Mouse (Mus musculus) G1E (cell line): ENCODE data around the gene Angptl2. TPM values are rescaled to one million over a fixed set of nuclear protein-coding genes. Genes with fewer than 3 reads are reported as not detected.

Experiments used
- ATAC-seq: 2 replicates; pipeline ENCODE4 v1.8.0; 2016; ENCODE audit warnings: mild to moderate bottlenecking; ENCODE audit not compliant: insufficient number of reproducible peaks, poor library complexity, low FRiP score, severe bottlenecking; ENCODE audit errors: extremely low read depth
- DNase-seq: peaks from one replicate; pipeline ENCODE4 v3.0.0; 2012; ENCODE audit warnings: low spot score
- H3K27me3 ChIP-seq: 2 replicates; pipeline ENCODE4 v1.6.1; 2012; ENCODE audit warnings: mild to moderate bottlenecking, low read length, inconsistent platforms; ENCODE audit not compliant: insufficient read depth
- H3K36me3 ChIP-seq: replicated peaks from 2 replicates; pipeline ENCODE3; 2012; ENCODE audit warnings: mild to moderate bottlenecking, inconsistent platforms
- H3K4me1 ChIP-seq: 2 replicates; pipeline ENCODE4 v1.6.1; 2012; ENCODE audit warnings: low read depth, low read length, inconsistent platforms, mixed read lengths; ENCODE audit not compliant: insufficient read depth
- H3K4me3 ChIP-seq: 2 replicates; pipeline ENCODE4 v1.5.1; 2012; ENCODE audit warnings: low read depth, mild to moderate bottlenecking, inconsistent platforms, low read length, moderate library complexity, mixed read lengths
- H3K9me3 ChIP-seq: replicated peaks from 2 replicates; pipeline ENCODE4 v1.6.1; 2012; ENCODE audit warnings: inconsistent platforms
- CTCF ChIP-seq: IDR thresholded peaks from 2 replicates; pipeline ENCODE4 v1.5.1; 2012; ENCODE audit warnings: low read depth, low read length, inconsistent platforms, mixed read lengths
- GATA1 ChIP-seq: IDR thresholded peaks from 2 replicates; pipeline ENCODE4 v1.6.1; 2012; ENCODE audit warnings: borderline replicate concordance, low read length, inconsistent platforms, mixed read lengths
- GATA2 ChIP-seq: IDR thresholded peaks from 2 replicates; pipeline ENCODE4 v1.6.1; 2012; ENCODE audit warnings: low read depth, low read length, inconsistent platforms, borderline replicate concordance
- POLR2AphosphoS5 ChIP-seq: IDR thresholded peaks from 2 replicates; pipeline ENCODE4 v1.6.1; 2012; ENCODE audit warnings: low read depth, low read length, inconsistent platforms; ENCODE audit not compliant: insufficient replicate concordance
- TAL1 ChIP-seq: conservative IDR thresholded peaks from 2 replicates; pipeline ENCODE4 v1.6.1; 2012; ENCODE audit warnings: low read depth, low read length, inconsistent platforms, mixed read lengths
- polyA plus RNA-seq: library from polyadenylated mRNA; stranded (reverse); fragments of >175 nt; gene quantifications from 2 replicates; pipeline ENCODE4 v1.2.3, GENCODE M21; 2012
- total RNA-seq, 2 experiments: library from RNA; stranded (forward) in 1 of 2; stranded (reverse) in 1 of 2; fragments of 200-1000 nt in 1 of 2; fragments of >200 nt in 1 of 2; fragmentation: Nextera tagmentation in 1 of 2; gene quantifications; 2 replicates each; pipeline ENCODE4 v1.2.3; 2014 to 2017

Gene Angptl2
- total and polyA plus RNA-seq, 3 experiments = 0.11 TPM; not detected in 2

- H3K4me1 ChIP-seq = no peaks in the 10 kb centered on the region
- no peak overlapping the region for H3K4me3 ChIP-seq
- TF ChIP-seq GATA2 (no peak), POLR2AphosphoS5 (no peak), CTCF (no peak), TAL1 (no peak), GATA1 (no peak)
- ATAC-seq = no peak
- H3K27me3 ChIP-seq = no peaks in the 10 kb centered on the region; the same call in 1 of the 2 replicates
- H3K36me3 ChIP-seq = peaks cover 15% of the 10 kb centered on the region
- no peak for DNase-seq
- no peaks in the 10 kb centered on the region for H3K9me3 ChIP-seq
Measured at GRCm38 (mm10) chr2:33176516-33176915, 39.4 kb upstream of the Angptl2 start.

GRCm38 (mm10) chr2:33176921-33177320, 38.9 kb upstream of the Angptl2 start:
- no peak for ATAC-seq
- no peaks in the 10 kb centered on the region for H3K9me3 ChIP-seq
- no peak overlapping the region for H3K4me3 ChIP-seq
- no peak for DNase-seq
- no peaks in the 10 kb centered on the region for H3K4me1 ChIP-seq
- no peaks in the 10 kb centered on the region; the same call in 1 of the 2 replicates for H3K27me3 ChIP-seq
- no peak for TF ChIP-seq GATA2
- no peak for TF ChIP-seq CTCF
- no peak for TF ChIP-seq POLR2AphosphoS5
- TF ChIP-seq GATA1 = no peak
- no peak for TF ChIP-seq TAL1
- H3K36me3 ChIP-seq = peaks cover 15% of the 10 kb centered on the region

- TF ChIP-seq TAL1 (no peak), GATA1 (no peak), POLR2AphosphoS5 (no peak), CTCF (no peak), GATA2 (no peak)
- no peaks in the 10 kb centered on the region for H3K9me3 ChIP-seq
- H3K36me3 ChIP-seq = peaks cover 9% of the 10 kb centered on the region
- DNase-seq (no peak), ATAC-seq (no peak)
- no peaks in the 10 kb centered on the region; the same call in 1 of the 2 replicates for H3K27me3 ChIP-seq
- no peak overlapping the region for H3K4me3 ChIP-seq
- no peaks in the 10 kb centered on the region for H3K4me1 ChIP-seq
Measured at GRCm38 (mm10) chr2:33177443-33178242, 38.2 kb upstream of the Angptl2 start.

GRCm38 (mm10) chr2:33178243-33178932, 37.5 kb upstream of the Angptl2 start:
- H3K4me1 ChIP-seq = no peaks in the 10 kb centered on the region
- H3K27me3 ChIP-seq = no peaks in the 10 kb centered on the region; the same call in 1 of the 2 replicates
- no peak for DNase-seq
- TF ChIP-seq GATA1 (no peak), CTCF (no peak)
- no peak overlapping the region for H3K4me3 ChIP-seq
- no peak for ATAC-seq
- no peaks in the 10 kb centered on the region for H3K9me3 ChIP-seq
- peaks cover 2% of the 10 kb centered on the region for H3K36me3 ChIP-seq

DNA sequence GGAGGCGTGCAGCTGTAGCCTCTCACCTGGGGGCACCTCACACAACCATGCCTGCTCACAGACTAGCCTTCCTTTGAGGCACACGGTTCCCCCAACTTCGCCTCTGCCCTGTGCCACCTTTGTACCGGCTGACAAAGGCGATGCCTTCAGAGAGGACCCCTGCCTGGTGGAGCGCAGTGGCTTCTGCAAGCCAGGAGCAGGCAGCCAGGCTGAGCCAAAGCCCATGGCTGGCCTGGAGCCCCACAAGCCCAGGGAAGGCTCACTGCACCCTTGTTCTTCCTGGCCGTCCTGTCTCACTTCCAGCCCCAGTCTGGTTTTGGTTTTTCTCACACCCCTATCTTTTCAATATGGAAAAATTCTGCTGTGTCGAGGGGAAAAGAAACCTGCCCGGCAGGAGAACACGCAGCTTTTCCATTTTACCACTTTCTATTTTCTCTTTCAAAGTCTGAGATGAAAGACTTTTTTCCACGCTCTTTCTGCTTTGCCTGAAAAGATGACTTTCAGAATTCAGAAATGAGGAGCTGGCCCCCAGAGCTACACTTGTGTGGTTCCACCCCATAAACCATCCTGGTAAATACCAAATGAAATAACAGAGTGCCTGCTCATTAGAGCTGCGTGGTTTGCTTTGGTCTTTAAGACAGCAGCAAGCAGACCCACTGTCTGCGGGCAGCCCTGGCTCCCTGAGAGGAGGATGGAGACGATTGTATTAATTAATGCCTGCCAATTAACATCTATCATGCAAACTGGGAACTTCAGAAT, 36.5 kb upstream of the Angptl2 start:
- no peak for ATAC-seq
- Histone ChIP-seq H3K36me3 (no peaks in the 10 kb centered on the region), H3K4me3 (no peak overlapping the region), H3K9me3 (no peaks in the 10 kb centered on the region), H3K27me3 (no peaks in the 10 kb centered on the region; the same call in 1 of the 2 replicates), H3K4me1 (no peaks in the 10 kb centered on the region)
- no peak for DNase-seq
- TF ChIP-seq POLR2AphosphoS5 (no peak), GATA1 (no peak), GATA2 (no peak), TAL1 (no peak), CTCF (no peak)

DNA sequence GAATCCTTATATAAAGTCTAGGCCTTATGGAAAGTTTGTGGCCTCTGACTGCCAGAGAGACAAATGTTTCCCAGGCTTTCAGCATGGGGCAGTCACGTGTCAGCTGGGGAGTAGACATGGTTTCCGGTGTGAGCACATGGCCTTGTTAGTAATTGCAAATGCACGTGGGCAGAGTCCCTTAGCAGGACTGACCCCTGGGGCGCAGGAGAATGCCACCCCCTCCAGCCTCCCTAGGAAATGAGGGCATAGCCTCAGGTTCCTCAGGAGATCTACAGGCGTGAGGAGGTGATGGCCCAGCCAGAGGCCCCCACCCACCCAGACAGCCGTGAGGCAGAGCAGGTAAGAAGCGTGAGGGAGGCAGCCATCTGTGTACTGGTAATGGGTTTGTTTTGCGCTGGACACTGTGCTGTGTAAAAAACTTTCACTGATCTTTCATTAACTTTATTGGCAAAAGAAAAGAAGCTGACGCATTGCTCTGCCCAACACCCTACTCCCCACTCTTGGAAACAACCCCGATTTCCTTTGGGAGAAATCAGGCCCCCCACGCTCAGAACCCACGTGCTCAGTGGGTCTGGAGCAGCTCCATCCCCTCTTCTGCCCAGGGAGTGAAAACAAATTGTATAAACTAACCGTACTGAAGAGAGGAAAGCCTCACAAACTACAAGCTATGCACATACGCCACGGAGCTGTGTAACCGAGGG, 35.8 kb upstream of the Angptl2 start:
- Histone ChIP-seq H3K4me3 (no peak overlapping the region), H3K36me3 (no peaks in the 10 kb centered on the region), H3K4me1 (no peaks in the 10 kb centered on the region), H3K27me3 (no peaks in the 10 kb centered on the region; the same call in 1 of the 2 replicates), H3K9me3 (no peaks in the 10 kb centered on the region)
- TF ChIP-seq GATA2 = no peak
- no peak for TF ChIP-seq TAL1
- no peak for TF ChIP-seq CTCF
- no peak for TF ChIP-seq GATA1
- no peak for TF ChIP-seq POLR2AphosphoS5
- DNase-seq (no peak), ATAC-seq (no peak)
